Mouse (Mus musculus) liver, embryonic 14.5 days (tissue): ENCODE results near the gene Exog.

ENCODE experiments used
- CTCF ChIP-seq: IDR thresholded peaks from 2 replicates; pipeline ENCODE4 v1.5.1; 2016; ENCODE audit warnings: antibody characterized with exemption, low read depth, control low read depth
- EP300 ChIP-seq: IDR thresholded peaks from 2 replicates; pipeline ENCODE4 v1.6.1; 2016; ENCODE audit warnings: antibody characterized with exemption, low read depth

DNA sequence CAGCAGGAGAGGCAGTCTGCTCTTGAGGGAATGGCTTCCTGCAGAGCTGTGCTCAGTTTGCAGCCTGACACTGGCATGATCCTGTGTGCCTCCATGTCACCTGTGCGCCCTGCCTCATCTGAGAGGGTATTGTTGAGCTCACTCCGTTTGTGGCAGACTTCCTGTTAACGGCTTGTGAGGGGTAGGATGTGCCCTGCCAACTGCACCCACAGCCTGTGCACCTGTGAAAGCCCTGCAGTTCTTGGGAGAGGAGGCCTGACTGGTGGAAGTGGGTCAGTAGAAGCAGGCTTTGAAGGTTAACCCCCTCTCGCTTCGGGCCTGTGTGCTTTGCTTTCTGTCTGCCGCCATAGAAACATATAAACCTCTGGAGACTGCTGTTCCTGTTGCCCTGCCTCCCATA lies 20.3 kb downstream of the Exog start:
- TF ChIP-seq CTCF (no peak), EP300 (no peak)
